In genomic region chr1:193989956-193990675, GRCm38 (mm10) we compare ENCODE assay signal across 13 mouse cellular contexts.
DNase-seq lines count a peak whose midpoint lies in the region; ATAC-seq and TF ChIP-seq lines count a peak whose summit lies in the region.
"Had no signal": no experiment of that assay in that cellular context is flagged by ENCODE, and none has a peak within 500 bp of the region (broad histone marks: within the 10 kb centered on the region; RNA-seq: fewer than 3 reads in every experiment).

No protein-coding gene starts in this region.

- peak; percentile 43 for DNase-seq in kidney, postnatal 0 days (ENCODE audit: low spot score)
- DNase-seq in kidney, postnatal 36 days, result no peak
- DNase-seq in embryo, embryonic 10.5 days (ENCODE audit: low spot score), result peak; percentile 42
- no peak for DNase-seq in hindbrain, embryonic 10.5 days (ENCODE audit: low spot score)
- DNase-seq in urinary bladder, postnatal 36 days (ENCODE audit: low spot score in 2 of 2), result no peak
- no peak for DNase-seq in frontal cortex, postnatal 25 days (ENCODE audit: low spot score in 2 of 2)
- DNase-seq: adrenal gland, postnatal 14 days; cerebellum, adult 9-11 months; liver, embryonic 13.5 days had no signal

- H3K27me3 ChIP-seq in kidney, postnatal 0 days (ENCODE audit: insufficient read depth, low read length), result no peaks in the 10 kb centered on the region
- H3K27me3 ChIP-seq in hindbrain, embryonic 10.5 days (ENCODE audit: insufficient read depth, poor library complexity, severe bottlenecking), result peaks cover 16% of the 10 kb centered on the region; the same call in 1 of the 2 replicates
- no peaks in the 10 kb centered on the region for H3K27me3 ChIP-seq in midbrain, embryonic 13.5 days
- no peaks in the 10 kb centered on the region for H3K27me3 ChIP-seq in liver, embryonic 12.5 days (replicated peaks)
- H3K27me3 ChIP-seq: liver, embryonic 13.5 days had no signal

- no peak overlapping the region for H3K27ac ChIP-seq in kidney, postnatal 0 days
- 0 out of 2 replicates have a peak overlapping the region, but pooled peaks have one; percentile 23 for H3K27ac ChIP-seq in hindbrain, embryonic 10.5 days
- peak overlapping the region; percentile 72 for H3K27ac ChIP-seq in midbrain, embryonic 13.5 days
- no peak overlapping the region for H3K27ac ChIP-seq in liver, embryonic 12.5 days
- H3K27ac ChIP-seq: liver, embryonic 13.5 days had no signal

- H3K9ac ChIP-seq in kidney, postnatal 0 days (ENCODE audit: low read depth, low read length), result no peak overlapping the region
- no peak overlapping the region for H3K9ac ChIP-seq in midbrain, embryonic 13.5 days (replicated peaks)
- no peak overlapping the region for H3K9ac ChIP-seq in liver, embryonic 12.5 days
- H3K9ac ChIP-seq: liver, embryonic 13.5 days had no signal

- H3K36me3 ChIP-seq in kidney, postnatal 0 days (ENCODE audit: insufficient read depth, low read length), result no peaks in the 10 kb centered on the region
- no peaks in the 10 kb centered on the region for H3K36me3 ChIP-seq in hindbrain, embryonic 10.5 days
- no peaks in the 10 kb centered on the region for H3K36me3 ChIP-seq in midbrain, embryonic 13.5 days
- no peaks in the 10 kb centered on the region for H3K36me3 ChIP-seq in liver, embryonic 12.5 days
- H3K36me3 ChIP-seq: liver, embryonic 13.5 days had no signal

- WGBS in kidney, postnatal 0 days, result 37% methylated on average over 10 of the region's 10 CpGs
- 52% methylated on average over 10 of the region's 10 CpGs for WGBS in hindbrain, embryonic 10.5 days
- WGBS in midbrain, embryonic 13.5 days, result 37% methylated on average over 10 of the region's 10 CpGs
- WGBS in liver, embryonic 12.5 days (ENCODE audit: insufficient replicate concordance), result 64% methylated on average over 10 of the region's 10 CpGs

- H3K4me3 ChIP-seq in kidney, postnatal 0 days (replicated peaks; ENCODE audit: low read depth, low read length), result no peak overlapping the region
- no peak overlapping the region for H3K4me3 ChIP-seq in hindbrain, embryonic 10.5 days
- H3K4me3 ChIP-seq in midbrain, embryonic 13.5 days (replicated peaks), result no peak overlapping the region
- H3K4me3 ChIP-seq in liver, embryonic 12.5 days, result no peak overlapping the region
- H3K4me3 ChIP-seq: liver, embryonic 13.5 days had no signal

- H3K4me2 ChIP-seq in kidney, postnatal 0 days (ENCODE audit: low read length), result no peak overlapping the region
- peak overlapping the region; percentile 40 for H3K4me2 ChIP-seq in midbrain, embryonic 13.5 days (replicated peaks)
- no peak overlapping the region for H3K4me2 ChIP-seq in liver, embryonic 12.5 days
- H3K4me2 ChIP-seq: heart, embryonic 11.5 days; liver, embryonic 13.5 days had no signal

- H3K4me1 ChIP-seq in kidney, postnatal 0 days (replicated peaks; ENCODE audit: insufficient read depth, low read length), result no peaks in the 10 kb centered on the region
- H3K4me1 ChIP-seq in hindbrain, embryonic 10.5 days (replicated peaks), result peaks cover 23% of the 10 kb centered on the region
- H3K4me1 ChIP-seq in midbrain, embryonic 13.5 days (replicated peaks), result peaks cover 29% of the 10 kb centered on the region
- no peaks in the 10 kb centered on the region for H3K4me1 ChIP-seq in liver, embryonic 12.5 days
- H3K4me1 ChIP-seq: liver, embryonic 13.5 days had no signal

- H3K9me3 ChIP-seq in kidney, postnatal 0 days (replicated peaks; ENCODE audit: low read length), result no peaks in the 10 kb centered on the region
- no peaks in the 10 kb centered on the region for H3K9me3 ChIP-seq in hindbrain, embryonic 10.5 days
- no peaks in the 10 kb centered on the region for H3K9me3 ChIP-seq in midbrain, embryonic 13.5 days
- H3K9me3 ChIP-seq in liver, embryonic 12.5 days (replicated peaks), result no peaks in the 10 kb centered on the region
- H3K9me3 ChIP-seq: liver, embryonic 13.5 days had no signal

- no peak for ATAC-seq in kidney, postnatal 0 days (replicated peaks; ENCODE audit: low FRiP score, low read depth)
- peak; percentile 80 for ATAC-seq in midbrain, embryonic 13.5 days
- no peak for ATAC-seq in liver, embryonic 12.5 days
- ATAC-seq: inflammation-experienced regulatory T-cells, adult 6 months had no signal

- no peak for TF ChIP-seq CTCF in kidney, postnatal 0 days (IDR thresholded peaks at IDR 0.05; ENCODE audit: low read depth)

Comparison
In these comparisons a context has a peak if more than half of its experiments do, and no peak if none do; other contexts are left out.
1. DNase-seq: peak in kidney, postnatal 0 days (single experiment) and embryo, embryonic 10.5 days (single experiment); none in kidney, postnatal 36 days (0 of 2), hindbrain, embryonic 10.5 days (single experiment), urinary bladder, postnatal 36 days (0 of 2) and frontal cortex, postnatal 25 days (0 of 2).
2. H3K27ac ChIP-seq: peak in hindbrain, embryonic 10.5 days (single experiment) and midbrain, embryonic 13.5 days (single experiment); none in kidney, postnatal 0 days (single experiment) and liver, embryonic 12.5 days (single experiment).